Mouse (Mus musculus): Measurements from ENCODE around the gene Sin3a.
A peak's percentile ranks its signal among the peaks of the same experiment; 100 is the strongest.

The Sin3a gene

DNA sequence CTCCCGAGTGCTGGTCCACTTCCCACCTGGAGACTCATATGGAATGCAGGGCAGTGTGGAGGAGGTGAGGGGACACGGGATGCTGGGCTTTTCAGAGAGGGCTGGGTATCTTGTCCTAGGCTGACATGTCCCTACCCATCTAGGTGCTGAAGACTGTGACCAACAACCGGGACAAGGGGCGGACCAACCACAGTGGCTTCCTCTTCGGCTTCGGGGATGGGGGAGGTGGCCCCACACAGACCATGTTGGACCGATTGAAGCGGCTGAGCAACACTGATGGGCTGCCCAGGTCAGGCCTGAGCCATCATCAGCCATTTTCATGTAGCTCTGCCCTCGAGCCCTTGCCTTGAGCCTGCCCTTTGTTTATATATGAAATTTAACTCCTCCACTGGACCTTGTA lies 65.9 kb downstream of the Sin3a start:
- DNase-seq (ENCODE audit: low read depth) = no peak

DNA sequence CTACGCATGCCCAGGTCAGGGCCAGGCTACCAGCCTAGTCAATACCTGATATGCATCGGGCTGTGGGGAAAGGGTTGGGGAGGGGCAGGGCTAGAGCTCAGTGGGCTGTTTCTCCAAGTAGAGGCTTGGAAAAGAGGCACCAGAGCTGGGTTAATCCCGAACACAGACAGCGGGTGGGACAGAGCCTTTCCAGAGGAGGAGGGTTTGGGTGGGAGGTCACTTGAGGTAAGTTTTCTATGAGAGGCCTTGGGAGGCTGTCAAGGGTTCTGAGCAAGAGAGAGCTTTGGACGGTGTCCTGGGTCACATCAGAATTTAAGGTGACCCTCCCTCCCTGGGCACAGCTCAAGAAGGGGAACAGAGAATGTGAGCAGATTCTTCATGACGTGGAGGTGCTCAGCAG lies 66.7 kb downstream of the Sin3a start:
- no peak for DNase-seq (ENCODE audit: low read depth)

DNA sequence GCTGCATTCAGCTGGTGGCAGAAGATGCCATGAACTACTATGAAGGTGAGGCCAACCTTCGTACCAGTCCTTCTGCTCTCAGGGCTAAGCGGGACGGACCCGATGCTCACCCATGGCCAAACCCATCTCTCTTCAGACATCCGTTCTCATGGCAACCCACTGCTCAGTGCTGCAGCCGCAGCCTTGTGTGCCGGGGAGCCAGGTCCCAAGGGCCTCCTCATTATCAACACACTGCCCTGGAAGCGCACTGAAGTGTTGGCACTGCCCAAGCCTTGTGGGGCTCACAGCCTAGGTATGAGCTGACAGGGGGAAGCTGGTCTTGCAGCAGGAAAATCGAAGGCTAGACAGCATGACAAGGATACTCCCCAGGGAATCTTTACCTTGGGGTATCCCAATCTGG lies 67.3 kb downstream of the Sin3a start:
- no peak for DNase-seq (ENCODE audit: low read depth)

DNA sequence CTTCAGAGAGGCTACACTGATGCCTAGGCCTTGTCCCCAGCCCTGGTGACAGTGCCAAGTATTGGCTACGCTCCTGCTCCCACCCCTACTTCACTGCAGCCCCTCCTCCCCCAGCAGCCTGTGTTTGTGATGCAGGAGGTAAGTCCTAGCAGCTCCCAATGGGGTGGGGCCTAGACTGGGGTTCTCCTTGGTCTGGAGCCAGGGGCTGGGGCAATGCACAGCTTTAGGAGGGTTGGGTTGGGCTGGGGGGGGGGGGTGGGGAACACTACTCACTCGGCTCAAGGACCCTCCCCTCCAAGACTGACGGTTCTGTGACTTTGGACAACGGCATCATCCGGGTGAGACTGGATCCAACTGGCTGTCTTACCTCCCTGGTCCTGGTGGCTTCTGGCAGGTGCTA lies 67.7 kb downstream of the Sin3a start:
- no peak for DNase-seq (ENCODE audit: low read depth)

GRCm38 (mm10) chr9:57141417-57142353 lies 69.8 kb downstream of the Sin3a start:
- DNase-seq (ENCODE audit: low read depth) = no peak

DNA sequence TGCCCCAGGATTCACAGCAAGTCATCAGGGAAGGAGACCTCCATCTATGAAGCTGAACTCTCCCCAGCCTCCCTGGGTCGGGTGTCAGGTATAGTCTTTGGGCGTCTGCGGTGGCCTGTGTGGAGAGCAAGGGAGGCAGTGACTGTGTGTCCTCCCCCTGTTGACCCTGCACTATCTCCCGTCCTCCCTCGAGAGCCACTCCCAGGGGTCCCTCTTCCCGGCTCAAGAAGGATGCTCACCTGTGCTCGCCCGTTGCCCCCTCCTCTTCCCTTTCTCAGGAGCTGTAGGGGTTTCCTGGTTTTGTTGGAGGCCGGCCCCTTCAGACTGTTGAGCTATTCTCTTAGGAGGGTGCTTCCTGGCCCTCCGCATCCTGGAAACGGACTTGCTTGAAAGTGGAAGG lies 71.4 kb downstream of the Sin3a start:
- no peak for DNase-seq (ENCODE audit: low read depth)

DNA sequence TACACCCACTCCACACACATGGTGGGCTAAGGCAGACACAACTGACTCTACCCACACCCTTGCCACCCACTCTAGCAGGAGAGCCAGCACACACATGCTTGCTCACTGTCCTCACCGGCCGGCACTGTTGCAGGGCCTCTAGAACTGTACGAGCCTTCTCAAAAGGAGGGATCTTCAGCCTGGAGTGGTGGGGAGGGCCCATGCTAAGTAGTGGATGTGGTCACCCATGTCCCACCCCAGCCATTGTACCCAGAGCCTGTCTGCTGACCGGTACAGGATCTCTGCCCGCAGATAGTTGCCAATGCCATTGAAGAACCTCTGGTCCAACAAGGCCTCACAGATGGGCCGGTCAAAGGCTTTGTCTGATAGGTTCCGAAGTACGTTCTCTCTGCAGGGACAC lies 73.0 kb downstream of the Sin3a start:
- no peak for DNase-seq (ENCODE audit: low read depth)

DNA sequence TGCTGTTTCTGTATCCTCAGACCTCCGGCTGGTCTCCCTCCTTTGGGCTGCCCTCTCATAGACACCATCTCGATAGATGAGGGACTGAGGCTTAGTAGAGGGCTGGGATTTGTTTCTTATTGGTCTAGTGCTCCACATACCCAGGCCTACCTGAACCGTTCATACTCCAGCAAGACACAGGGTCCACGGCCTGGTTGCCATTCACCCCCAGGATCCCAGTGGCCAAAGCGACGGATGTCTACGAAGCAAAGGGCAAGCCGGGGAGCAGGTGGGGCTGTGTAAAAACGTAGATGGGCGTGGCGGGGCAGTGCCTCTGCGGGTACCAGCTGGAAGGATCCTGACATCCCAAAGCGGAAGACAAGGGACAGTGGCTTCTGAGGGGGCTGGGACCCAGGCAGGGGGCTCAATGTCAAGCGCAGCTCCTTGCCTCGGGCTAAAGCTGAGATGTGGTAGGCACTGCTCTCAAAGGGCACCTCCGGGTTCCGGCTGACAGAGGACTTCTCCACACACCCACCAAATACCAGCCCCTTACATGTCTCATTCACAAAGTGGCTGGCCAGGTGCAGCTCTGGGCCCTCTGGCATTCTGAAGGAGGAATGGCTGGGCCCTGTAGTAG lies 74.7 kb downstream of the Sin3a start:
- no peak for DNase-seq (ENCODE audit: low read depth)

DNA sequence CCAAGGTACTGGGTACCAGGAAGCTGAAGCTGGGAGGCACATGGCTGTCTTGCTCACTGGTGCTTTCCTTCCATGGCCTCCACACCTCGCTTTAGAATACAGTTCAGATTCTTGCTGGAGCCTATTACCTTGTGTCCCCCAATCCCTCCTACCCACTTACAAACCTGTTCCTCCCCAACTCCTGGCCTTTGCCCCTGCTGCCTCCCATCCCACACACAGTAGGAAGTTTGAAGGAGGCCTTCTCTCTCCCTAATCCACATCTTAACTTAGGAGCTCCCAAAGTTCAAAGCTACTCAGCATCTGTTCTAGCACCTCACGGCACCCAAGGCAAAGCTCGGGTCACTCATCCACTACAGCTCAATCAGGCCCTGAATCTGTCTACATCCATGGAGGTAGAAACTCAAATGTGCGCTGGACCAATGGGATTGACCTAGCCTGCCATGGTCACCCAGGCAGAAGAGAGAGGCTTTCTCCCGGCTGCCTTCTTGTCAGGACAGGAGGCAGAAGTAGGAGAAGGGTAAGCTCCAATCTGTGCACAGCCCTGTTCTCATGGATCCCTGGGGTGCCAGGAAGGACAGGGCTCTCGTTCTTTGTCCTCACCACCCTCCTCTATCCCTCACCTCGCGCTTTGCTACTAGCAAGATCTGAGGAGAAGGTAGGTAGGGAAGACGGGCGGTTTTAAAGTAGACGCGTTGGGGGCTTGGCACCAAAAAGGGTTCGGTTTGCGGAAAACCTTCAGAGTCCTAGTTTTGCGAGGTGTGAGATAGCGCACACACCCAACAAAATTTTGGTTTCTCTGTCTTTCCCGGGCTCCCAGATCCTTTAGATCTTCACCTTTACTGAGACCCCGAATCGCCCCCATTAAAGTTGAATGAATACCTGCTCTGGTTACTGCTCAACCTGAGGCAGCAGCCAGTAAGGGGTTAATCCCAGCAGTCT lies 75.6 kb downstream of the Sin3a start:
- no peak for DNase-seq (ENCODE audit: low read depth)

GRCm38 (mm10) chr9:57148144-57148878 lies 76.5 kb downstream of the Sin3a start, which contains the start of gene Neil1:
Gene Neil1, minus strand, starts transcription at chr9:57148305.
- peak; percentile 65 for DNase-seq (ENCODE audit: low read depth)

DNA sequence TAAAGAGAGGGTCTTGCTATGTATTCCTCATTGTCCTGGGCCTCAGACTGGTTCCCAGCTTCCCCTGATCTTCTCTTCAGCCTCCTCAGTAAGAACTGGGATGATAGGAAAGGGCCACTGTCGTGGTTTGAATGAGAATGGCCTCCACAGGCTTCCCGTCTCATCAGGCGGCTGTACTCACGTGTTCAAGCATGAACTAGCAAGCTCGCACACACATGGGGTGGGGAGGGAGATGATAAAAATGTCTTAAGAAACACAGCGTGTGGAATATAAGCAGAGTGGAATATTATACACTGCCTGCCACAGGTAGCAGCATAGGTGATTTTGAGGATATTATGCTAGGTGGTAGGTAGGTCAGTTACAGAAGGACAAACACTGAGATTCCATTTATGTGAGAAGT lies 77.2 kb downstream of the Sin3a start:
- no peak for DNase-seq (ENCODE audit: low read depth)

- no peak for DNase-seq (ENCODE audit: low read depth)
These were observed 78.4 kb downstream of the Sin3a start for GRCm38 (mm10) chr9:57150192-57150591.

DNA sequence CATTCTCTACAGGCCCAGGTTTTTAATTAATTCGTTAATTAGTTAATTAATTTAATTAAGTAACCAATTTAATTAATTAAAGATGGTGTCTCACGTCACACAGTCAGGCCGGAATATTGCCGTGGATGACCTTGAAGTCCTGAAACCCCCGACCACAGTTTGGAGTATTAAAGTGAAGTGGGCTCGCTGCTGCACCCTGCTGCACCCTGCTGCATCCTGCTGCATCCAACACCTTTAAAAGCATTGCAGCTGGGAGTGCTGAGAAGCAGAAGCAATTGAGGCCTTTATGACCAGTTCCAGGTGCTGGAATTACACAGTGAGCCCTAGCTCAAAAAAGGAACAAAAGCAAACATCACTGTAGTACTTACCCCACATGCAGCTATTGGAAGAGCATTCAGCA lies 80.5 kb downstream of the Sin3a start:
- no peak for DNase-seq (ENCODE audit: low read depth)

DNA sequence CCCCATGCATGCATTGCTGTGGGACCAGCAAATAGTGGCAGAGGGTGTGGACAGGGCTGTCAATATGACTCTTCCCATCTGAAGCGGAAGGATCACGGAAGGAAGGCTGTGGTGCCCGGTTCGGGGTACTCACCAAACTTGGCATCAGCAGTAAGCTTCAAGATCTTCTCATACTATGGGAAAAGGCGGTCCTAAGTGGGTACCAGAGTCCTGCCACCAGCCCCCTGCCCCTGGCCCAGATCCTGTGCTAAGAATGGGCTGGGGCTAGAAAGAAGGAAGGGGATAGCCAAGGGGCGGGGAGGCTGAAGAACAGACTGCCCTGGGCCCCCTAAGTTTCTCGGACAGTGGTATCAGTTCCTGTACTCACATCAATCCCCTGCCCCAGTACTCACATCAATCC lies 84.5 kb downstream of the Sin3a start:
- no peak for DNase-seq (ENCODE audit: low read depth)

GRCm38 (mm10) chr9:57156823-57157222 lies 85.0 kb downstream of the Sin3a start:
- DNase-seq (ENCODE audit: low read depth) = no peak

GRCm38 (mm10) chr9:57157499-57157898 lies 85.7 kb downstream of the Sin3a start:
- no peak for DNase-seq (ENCODE audit: low read depth)

- peak; percentile 85 for DNase-seq (ENCODE audit: low read depth)
These were observed 86.2 kb downstream of the Sin3a start, which contains the start of gene Commd4 for GRCm38 (mm10) chr9:57158013-57158470. Gene Commd4, minus strand, starts transcription at chr9:57158331.

- no peak for DNase-seq (ENCODE audit: low read depth)
These were observed 86.7 kb downstream of the Sin3a start for GRCm38 (mm10) chr9:57158506-57158905.

GRCm38 (mm10) chr9:57162496-57162895 lies 90.7 kb downstream of the Sin3a start:
- DNase-seq (ENCODE audit: low read depth) = no peak

- DNase-seq (ENCODE audit: low read depth) = no peak
These were observed 91.3 kb downstream of the Sin3a start for GRCm38 (mm10) chr9:57163137-57163536.

DNA sequence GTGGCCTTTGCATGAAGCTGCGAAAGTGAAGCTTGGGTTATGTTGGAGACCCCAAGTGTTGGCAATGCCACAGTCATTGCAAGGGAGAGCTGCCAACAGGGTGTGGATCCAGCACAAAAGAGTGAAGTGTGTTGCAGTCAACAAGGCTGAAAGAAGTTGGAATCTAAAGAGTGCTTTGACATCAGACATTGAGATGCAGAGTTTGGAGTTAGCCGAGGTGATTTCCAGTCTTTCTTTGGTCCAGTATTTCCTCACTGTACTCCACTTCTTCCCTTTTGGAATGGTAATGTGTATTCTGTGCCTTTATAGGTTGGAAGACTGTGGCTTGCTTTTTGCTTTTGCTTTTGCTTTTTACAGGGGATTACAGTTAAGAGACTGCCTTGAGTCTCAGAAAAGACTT lies 94.3 kb downstream of the Sin3a start:
- no peak for DNase-seq (ENCODE audit: low read depth)

Measured in c-Kit-positive CD71-positive TER-119-negative erythroid progenitor cells, embryonic 14.5 days (primary cell).